Mouse (Mus musculus) inflammation-experienced regulatory T-cells (primary cell): ENCODE results near the gene Mcoln2. TPM values are rescaled to one million over a fixed set of nuclear protein-coding genes. Genes with fewer than 3 reads are reported as not detected.

Experiments
- polyA plus RNA-seq, 2 experiments: library from polyadenylated mRNA; unstranded; fragments of 100-300 nt; shearing (Covaris generic); gene quantifications; one replicate each; pipeline ENCODE4 v1.2.1; 2017

Gene Mcoln2
- polyA plus RNA-seq, result 10 to 100 TPM in 1 of 2 experiments, 1 to 10 TPM in 1; 1.7 to 10.9 TPM

GRCm38 (mm10) chr3:146149156-146150057 lies at the start of gene Mcoln2:
Gene Mcoln2, plus strand, starts transcription at chr3:146149833.

GRCm38 (mm10) chr3:146107921-146108571 lies 41.6 kb upstream of the Mcoln2 start, which contains the start of gene Wdr63:
Gene Wdr63, minus strand, starts transcription at chr3:146108130.

GRCm38 (mm10) chr3:146117258-146117996 lies 32.2 kb upstream of the Mcoln2 start, which contains the start of gene Mcoln3:
Gene Mcoln3, plus strand, starts transcription at chr3:146117450.

GRCm38 (mm10) chr3:146220776-146221486 lies 71.3 kb downstream of the Mcoln2 start, which contains the start of gene Lpar3:
Gene Lpar3, plus strand, starts transcription at chr3:146220963.

Other genes with a start within 250 kb of the Mcoln2 start
- 10 to 100 TPM; 89.5 to 92.8 TPM for gene Bcl10, start 227.0 kb upstream of the Mcoln2 start, polyA plus RNA-seq
- 10 to 100 TPM; 56.8 to 72.4 TPM for gene 2410004B18Rik, start 211.8 kb upstream of the Mcoln2 start, polyA plus RNA-seq
- 1 to 10 TPM in 1 of 2 experiments, under 1 TPM in 1; 0.82 to 2.5 TPM for gene Syde2, start 162.0 kb upstream of the Mcoln2 start, polyA plus RNA-seq
- gene Wdr63, start 41.7 kb upstream of the Mcoln2 start, polyA plus RNA-seq, result under 1 TPM in 1 of 2 experiments, not detected in 1; 0.11 TPM
- gene Mcoln3, start 32.4 kb upstream of the Mcoln2 start, polyA plus RNA-seq, result 1 to 10 TPM; 3.7 to 4.8 TPM
- 1 to 10 TPM in 1 of 2 experiments, not detected in 1; 2.8 TPM for gene Lpar3, start 71.1 kb downstream of the Mcoln2 start, polyA plus RNA-seq